Mouse (Mus musculus) frontal cortex, postnatal 36 days (tissue): ENCODE data around the gene Cort.
"Not testable (repeated sequence)": the region's sequence is repeated elsewhere in the genome, so short reads cannot be mapped to it uniquely, and the experiment has no call there.

Experiments
- DNase-seq, 2 experiments: peaks; one replicate each; pipeline ENCODE4 v3.0.0; 2022; ENCODE audit warnings: low spot score in 2 of 2

Gene Cort

GRCm38 (mm10) chr4:149147528-149147927 lies 21.0 kb upstream of the Cort start:
- DNase-seq: no peak

GRCm38 (mm10) chr4:149145151-149145550 lies 18.6 kb upstream of the Cort start:
- no peak for DNase-seq

- peak; percentile 83 to 88 for DNase-seq
Observed at GRCm38 (mm10) chr4:149144459-149144858, 17.9 kb upstream of the Cort start.

DNA sequence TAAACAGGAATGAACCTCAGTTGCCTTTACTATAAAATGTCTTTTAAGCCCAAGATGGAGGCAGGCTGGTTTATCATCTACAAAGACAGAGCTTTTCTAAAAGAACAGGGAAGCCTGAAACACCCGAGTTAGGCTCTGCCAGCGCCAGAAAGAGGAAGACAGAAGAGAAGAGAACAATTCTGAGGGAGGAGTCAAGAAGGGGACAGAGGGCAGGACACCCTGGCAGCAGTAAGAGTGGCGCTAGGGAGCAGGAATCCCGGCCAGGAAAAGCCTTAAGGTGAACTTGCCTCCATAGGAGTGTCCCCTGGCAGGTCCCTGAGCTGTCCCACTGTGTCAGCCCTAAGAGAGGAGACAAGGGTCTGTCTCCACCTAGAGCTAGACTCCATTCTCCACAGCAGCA lies 17.0 kb upstream of the Cort start:
- DNase-seq: no peak

DNA sequence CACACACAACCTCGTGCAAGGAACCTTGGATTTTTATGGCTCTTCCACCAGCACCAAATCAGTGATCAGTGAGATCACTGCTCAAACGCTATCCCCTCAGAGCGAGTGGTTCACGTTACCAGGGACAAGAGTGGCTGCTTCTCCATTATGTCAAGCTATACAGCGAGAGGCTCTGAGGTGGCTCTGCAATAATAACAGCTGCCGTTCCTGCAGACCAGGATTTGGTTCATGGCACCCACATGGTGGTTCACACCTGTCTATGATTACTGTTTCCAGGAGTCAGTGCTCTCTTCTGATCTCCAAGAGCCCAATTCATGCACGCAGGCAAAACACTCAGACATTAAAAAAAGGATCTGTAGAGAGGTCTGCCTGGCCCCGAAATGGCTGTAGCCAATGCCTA lies 12.0 kb upstream of the Cort start:
- no peak for DNase-seq

GRCm38 (mm10) chr4:149136982-149137770 lies 10.6 kb upstream of the Cort start, which contains the start of gene Cenps:
Gene Cenps (minus strand): TSS chr4:149137629.
- DNase-seq: peak; percentile 89 to 90

DNA sequence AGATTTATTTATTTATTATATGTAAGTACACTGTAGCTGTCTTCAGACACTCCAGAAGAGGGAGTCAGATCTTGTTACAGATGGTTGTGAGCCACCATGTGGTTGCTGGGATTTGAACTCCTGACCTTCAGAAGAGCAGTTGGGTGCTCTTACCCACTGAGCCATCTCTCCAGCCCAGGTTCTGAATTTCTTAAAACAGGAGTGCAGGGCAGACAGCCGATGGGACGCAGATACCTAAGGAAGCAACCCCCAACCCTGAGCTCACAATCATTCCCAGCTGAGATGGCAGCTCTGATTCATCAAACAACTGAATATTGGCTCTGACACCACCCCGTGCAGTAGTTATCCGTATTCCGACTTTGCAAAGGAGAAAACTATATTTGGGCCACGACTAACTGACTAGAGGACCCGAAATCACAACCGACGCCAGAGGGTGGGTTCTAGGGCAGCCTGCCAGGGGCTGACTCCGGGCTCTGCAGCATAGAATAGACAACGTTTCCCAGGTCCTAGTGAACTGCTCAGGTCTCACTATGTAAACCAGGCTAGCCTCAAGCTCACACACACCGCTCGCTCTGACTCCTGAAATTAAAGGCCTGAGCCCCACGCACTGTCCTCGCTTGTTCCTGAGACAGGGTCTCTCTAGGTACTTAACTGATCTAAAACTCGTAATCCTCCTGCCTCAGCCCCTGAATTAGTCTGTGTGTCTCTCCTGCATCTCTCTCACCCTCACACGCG lies 9.7 kb upstream of the Cort start:
- DNase-seq: no peak

DNA sequence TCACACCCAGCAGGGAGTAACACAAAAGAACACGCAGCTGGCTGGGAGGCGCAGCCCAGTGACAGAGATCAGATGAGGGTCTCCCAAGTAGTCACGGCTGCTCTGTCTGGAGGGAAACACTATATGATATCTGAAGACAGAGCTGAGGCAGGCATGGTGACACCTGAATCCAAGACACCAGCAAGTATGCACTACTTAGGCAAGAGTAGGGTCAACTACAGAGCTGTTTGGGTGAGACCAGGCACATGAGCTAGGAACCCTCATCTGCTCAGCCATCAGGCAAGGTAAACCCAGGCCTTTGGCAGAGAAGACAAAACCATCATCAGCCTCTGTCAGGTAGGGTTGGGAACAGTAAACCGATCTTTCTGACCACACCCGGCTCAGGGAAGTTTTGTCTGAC lies 6.8 kb upstream of the Cort start:
- no peak for DNase-seq

DNA sequence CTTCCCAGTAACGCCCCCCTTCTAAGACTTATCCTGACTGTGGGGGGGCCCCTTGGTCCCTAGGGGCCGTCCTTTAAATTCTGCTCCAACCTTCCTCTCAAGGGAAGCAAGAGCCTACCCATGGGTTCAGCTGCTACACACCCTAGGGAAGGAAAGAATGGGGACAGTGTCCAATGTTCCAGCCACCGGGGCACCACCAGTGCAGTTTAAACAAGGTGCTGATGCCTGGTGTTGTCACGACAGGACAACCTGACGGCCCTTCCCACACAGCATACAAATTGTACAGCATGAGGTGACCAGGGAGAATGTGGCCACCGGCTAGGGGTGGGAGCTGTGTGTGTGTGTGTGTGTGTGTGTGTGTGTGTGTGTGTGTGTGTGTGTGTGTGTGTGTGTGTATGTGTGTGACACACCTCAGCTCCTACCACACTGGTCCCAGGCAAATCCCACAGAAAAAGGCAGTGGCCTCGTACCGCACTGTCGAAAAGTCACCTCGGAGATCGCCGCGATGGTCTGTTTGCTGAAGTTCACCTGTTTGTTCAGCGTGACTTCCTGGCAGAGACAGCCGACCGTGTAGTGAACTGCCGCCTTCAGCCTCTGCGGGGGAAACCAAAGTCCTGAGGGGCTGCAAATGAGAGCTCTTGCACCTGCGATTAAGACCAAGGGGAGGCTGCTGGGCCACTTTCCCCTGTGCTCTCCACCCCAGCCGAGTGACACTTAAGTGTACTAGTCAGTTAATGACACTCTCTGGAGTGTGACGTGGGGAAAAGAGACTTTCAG lies 5.4 kb upstream of the Cort start:
- no peak for DNase-seq

- no peak for DNase-seq
Observed at GRCm38 (mm10) chr4:149131021-149131752, 4.6 kb upstream of the Cort start.

- peak in 1 of 2 experiments; percentile 25 for DNase-seq
Observed at GRCm38 (mm10) chr4:149128467-149128866, 1.9 kb upstream of the Cort start.

- DNase-seq: no peak
Observed at GRCm38 (mm10) chr4:149126115-149126509, 451 bp downstream of the Cort start.

- DNase-seq: no peak
Observed at GRCm38 (mm10) chr4:149125341-149126114, 1.0 kb downstream of the Cort start.

GRCm38 (mm10) chr4:149123432-149123831 lies 3.1 kb downstream of the Cort start:
- no peak for DNase-seq

- not testable (repeated sequence) for DNase-seq
Observed at GRCm38 (mm10) chr4:149119978-149120562, 6.5 kb downstream of the Cort start.

DNA sequence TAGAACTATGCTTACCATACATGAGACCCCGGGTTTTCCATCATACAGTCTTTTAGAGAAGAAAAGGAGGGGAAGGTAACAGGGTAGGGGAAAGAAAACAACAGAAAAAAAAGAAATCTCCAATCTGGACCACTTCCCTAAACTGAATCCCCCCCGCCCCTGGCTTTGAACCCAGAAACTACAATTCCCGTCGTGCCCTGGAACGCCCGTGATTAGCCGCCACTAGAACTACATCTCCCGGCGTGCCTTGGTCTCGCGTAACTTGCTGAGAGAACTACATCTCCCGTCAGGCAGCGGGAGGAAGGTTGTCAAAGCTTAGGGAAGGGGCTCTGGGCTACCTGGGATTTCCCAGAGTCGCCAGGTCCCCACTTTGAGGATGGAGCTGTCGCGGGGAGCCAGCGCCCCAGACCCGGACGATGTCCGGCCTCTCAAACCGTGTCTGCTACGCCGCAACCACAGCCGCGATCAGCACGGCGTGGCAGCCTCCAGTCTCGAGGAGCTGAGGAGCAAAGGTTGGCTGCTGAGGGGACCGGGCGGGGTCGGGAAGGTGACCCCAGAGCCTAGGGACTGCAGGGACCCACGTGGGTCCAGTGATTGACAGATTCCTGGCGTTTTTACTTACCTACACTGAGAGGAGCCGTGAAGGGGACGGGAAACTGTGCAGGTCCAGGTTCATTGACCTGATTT lies 22.5 kb downstream of the Cort start, which contains the start of gene Dffa:
TSS of gene Dffa (plus strand) at position 272 of the 687 bp plus-strand sequence.
- peak; percentile 89 to 95 for DNase-seq

DNA sequence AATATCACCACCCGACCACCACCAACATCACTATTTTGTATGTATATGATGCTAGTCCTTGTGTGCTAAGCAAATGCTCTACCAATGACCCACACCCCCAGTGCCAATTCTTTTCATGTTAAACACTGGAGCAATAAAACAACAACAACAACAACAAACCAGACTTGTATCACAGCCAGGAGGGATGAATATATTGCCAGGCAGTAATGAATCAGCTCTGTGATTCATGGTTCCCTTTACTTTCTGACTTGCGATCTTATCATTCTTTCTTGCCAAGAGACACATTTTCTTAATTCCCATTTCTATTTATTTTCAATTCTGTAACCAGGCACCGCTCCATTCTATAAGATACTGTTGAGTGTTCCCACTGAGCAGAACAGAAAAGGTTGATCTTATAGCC lies 25.1 kb downstream of the Cort start:
- DNase-seq: no peak

DNA sequence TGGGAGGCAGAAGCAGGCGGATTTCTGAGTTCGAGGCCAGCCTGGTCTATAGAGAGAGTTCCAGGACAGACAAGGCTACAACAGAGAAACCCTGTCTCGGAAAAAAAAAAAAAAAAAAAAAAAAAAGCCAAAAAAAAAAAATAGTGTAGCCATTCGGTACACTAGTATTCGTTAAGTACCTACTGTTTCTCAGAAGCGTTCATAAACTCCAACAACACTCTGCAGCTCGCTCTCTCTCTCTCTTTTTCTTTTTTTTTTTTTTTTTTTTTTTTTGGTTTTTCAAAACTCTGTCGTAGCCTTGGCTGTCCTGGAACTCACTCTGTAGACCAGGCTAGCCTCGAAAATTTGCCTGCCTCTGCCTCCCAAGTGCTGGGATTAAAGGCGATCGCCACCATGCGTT lies 26.1 kb downstream of the Cort start:
- DNase-seq: not testable (repeated sequence)

GRCm38 (mm10) chr4:149099369-149100017 lies 27.1 kb downstream of the Cort start, which contains the start of gene Pex14:
Gene Pex14 (minus strand): TSS chr4:149099876.
- peak; percentile 89 to 93 for DNase-seq
